21 mouse cellular contexts compared by ENCODE assay signal in the genomic region with DNA sequence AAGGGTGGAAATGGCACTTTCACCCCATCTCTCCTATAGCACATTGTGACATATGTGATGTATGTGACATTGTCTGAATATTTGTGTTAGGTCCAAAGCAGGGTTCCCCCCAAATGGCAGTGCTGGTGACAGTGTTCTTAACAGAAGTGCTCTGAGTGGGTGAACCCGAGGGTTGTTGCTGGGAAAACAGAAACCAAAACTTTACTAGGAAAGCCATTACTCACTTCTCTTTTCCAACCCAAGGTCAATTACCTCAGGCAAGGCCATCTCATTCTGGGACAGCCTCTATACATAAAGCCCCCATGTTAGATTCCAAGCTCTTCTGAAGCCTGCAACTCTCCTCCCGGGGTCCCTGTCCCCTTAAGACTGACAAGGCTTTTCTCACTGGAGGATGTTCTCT. TPM values are rescaled to one million over a fixed set of nuclear protein-coding genes. Genes with fewer than 3 reads are reported as not detected.
"Had no signal": no experiment of that assay in that cellular context is flagged by ENCODE, and none has a peak within 500 bp of the region (broad histone marks: within the 10 kb centered on the region; RNA-seq: fewer than 3 reads in every experiment).

No protein-coding gene starts in this region.

- H3K4me1 ChIP-seq: limb, embryonic 15.5 days; liver, embryonic 12.5 days; midbrain, embryonic 10.5 days; stomach, embryonic 15.5 days had no signal

- ATAC-seq: liver, embryonic 12.5 days had no signal

- H3K9ac ChIP-seq: limb, embryonic 15.5 days; liver, embryonic 12.5 days; lung, embryonic 14.5 days; stomach, embryonic 15.5 days had no signal

- H3K4me3 ChIP-seq: limb, embryonic 15.5 days; liver, embryonic 12.5 days; midbrain, embryonic 10.5 days; stomach, embryonic 15.5 days had no signal

- H3K36me3 ChIP-seq: limb, embryonic 15.5 days; liver, embryonic 12.5 days; midbrain, embryonic 10.5 days; stomach, embryonic 15.5 days had no signal

- H3K27ac ChIP-seq: kidney, postnatal 0 days; limb, embryonic 15.5 days; liver, embryonic 12.5 days; midbrain, embryonic 10.5 days; stomach, embryonic 15.5 days had no signal

- H3K27me3 ChIP-seq: limb, embryonic 15.5 days; liver, embryonic 12.5 days; stomach, embryonic 15.5 days had no signal

- H3K4me2 ChIP-seq: limb, embryonic 15.5 days; liver, embryonic 12.5 days; lung, embryonic 14.5 days; stomach, embryonic 15.5 days had no signal

- DNase-seq: kidney, adult 11 months; kidney, adult 9 months; kidney, postnatal 36 days; layer of hippocampus, adult 9-11 months; layer of hippocampus, postnatal 36 days; lung, embryonic 14.5 days; lung, postnatal 10 days; lung, postnatal 4 days; midbrain, embryonic 14.5 days; right cerebral cortex, postnatal 25 days; thymus, adult 2 months; thymus, postnatal 25 days had no signal

- H3K9me3 ChIP-seq: limb, embryonic 15.5 days; liver, embryonic 12.5 days; midbrain, embryonic 10.5 days; stomach, embryonic 15.5 days had no signal

RNA-seq across cellular contexts. Expression of gene Scimp, which starts 26.5 kb away (rescaled TPM):
- total RNA-seq: layer of hippocampus, adult 18-20 months; layer of hippocampus, postnatal 36 days; left cerebral cortex, postnatal 25 days had no signal
- polyA plus RNA-seq: limb, embryonic 11.5 days; lung, embryonic 14.5 days; midbrain, embryonic 10.5 days; neural tube, embryonic 14.5 days had no signal
